ENCODE assay signal across 23 mouse cellular contexts in the genomic region with DNA sequence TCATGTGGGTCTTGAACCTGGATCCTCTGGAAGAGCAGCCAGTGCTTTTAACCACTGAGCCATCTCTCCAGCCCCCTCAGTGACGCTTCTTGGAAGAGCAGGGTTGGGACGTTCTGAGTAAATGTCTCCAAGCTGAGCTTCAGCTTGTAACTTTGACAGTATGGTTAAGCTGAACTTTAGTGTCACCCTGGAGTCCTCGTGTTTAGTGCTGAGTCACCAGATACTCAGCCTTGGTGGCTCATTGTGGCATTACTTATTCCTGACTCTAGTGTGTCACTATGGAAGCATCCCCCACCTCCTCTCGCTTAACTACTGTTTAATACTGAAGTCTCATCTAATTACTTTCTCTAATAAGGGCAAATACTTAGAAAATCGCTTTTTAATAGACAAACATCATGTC.
A peak's percentile ranks its signal among the peaks of the same experiment; 100 is the strongest.
DNase-seq lines count a peak whose midpoint lies in the region; ATAC-seq and TF ChIP-seq lines count a peak whose summit lies in the region.
"Had no signal": no experiment of that assay in that cellular context is flagged by ENCODE, and none has a peak within 500 bp of the region (broad histone marks: within the 10 kb centered on the region; RNA-seq: fewer than 3 reads in every experiment).

No protein-coding gene starts in this region.

- no peak overlapping the region for H3K4me2 ChIP-seq in forebrain, postnatal 0 days (ENCODE audit: low read depth)
- H3K4me2 ChIP-seq: embryonic facial prominence, embryonic 13.5 days; embryonic facial prominence, embryonic 15.5 days; forebrain, embryonic 12.5 days had no signal

- H3K27me3 ChIP-seq in forebrain, postnatal 0 days (ENCODE audit: insufficient read depth, low read length), result no peaks in the 10 kb centered on the region
- H3K27me3 ChIP-seq: embryonic facial prominence, embryonic 13.5 days; embryonic facial prominence, embryonic 15.5 days had no signal

- no peak for TF ChIP-seq CTCF in forebrain, postnatal 0 days (IDR thresholded peaks at IDR 0.05; ENCODE audit: low read depth)

- H3K9me3 ChIP-seq in forebrain, postnatal 0 days (ENCODE audit: low read length), result no peaks in the 10 kb centered on the region
- H3K9me3 ChIP-seq: embryonic facial prominence, embryonic 13.5 days; embryonic facial prominence, embryonic 15.5 days; forebrain, embryonic 10.5 days; forebrain, embryonic 12.5 days had no signal

- no peak; the same call in 1 of the 2 replicates for ATAC-seq in forebrain, postnatal 0 days
- ATAC-seq: forebrain, embryonic 14.5 days; forebrain, embryonic 16.5 days had no signal

- H3K4me1 ChIP-seq in forebrain, postnatal 0 days (ENCODE audit: insufficient read depth), result peaks cover 5% of the 10 kb centered on the region; the same call in 1 of the 2 replicates
- H3K4me1 ChIP-seq: embryonic facial prominence, embryonic 13.5 days; embryonic facial prominence, embryonic 15.5 days had no signal

- DNase-seq in adrenal gland, adult (ENCODE audit: inconsistent age in 2 of 2, low spot score in 1 of 2), result peak; percentile 48 to 75
- DNase-seq in adrenal gland, adult 18-20 months (ENCODE audit: low spot score in 2 of 2), result no peak
- peak; percentile 13 for DNase-seq in adrenal gland, adult 8-10 months
- no peak for DNase-seq in adrenal gland, postnatal 4 days (ENCODE audit: low spot score in 2 of 2)
- DNase-seq in adrenal gland, postnatal 14 days, result peak; percentile 21
- peak; percentile 67 for DNase-seq in brain, adult 2 months (ENCODE audit: low read depth, low spot score)
- DNase-seq in forebrain, postnatal 0 days, result no peak
- DNase-seq in right cerebral cortex, postnatal 25 days, result no peak
- DNase-seq: cerebellum, adult 11 months; cerebellum, adult 18-20 months; cerebellum, adult 8-10 months; cerebellum, adult 9-11 months; cerebellum, postnatal 14 days; cerebellum, postnatal 36 days; embryo, embryonic 11 days; gastrocnemius, adult 2 months had no signal

- no peak overlapping the region for H3K9ac ChIP-seq in forebrain, postnatal 0 days
- H3K9ac ChIP-seq: embryonic facial prominence, embryonic 13.5 days; embryonic facial prominence, embryonic 15.5 days; forebrain, embryonic 12.5 days had no signal

- H3K27ac ChIP-seq in forebrain, postnatal 0 days (ENCODE audit: low read depth, low read length), result no peak overlapping the region
- H3K27ac ChIP-seq: embryonic facial prominence, embryonic 13.5 days; embryonic facial prominence, embryonic 15.5 days; forebrain, embryonic 12.5 days; gastrocnemius, adult 2 months had no signal

- H3K36me3 ChIP-seq in forebrain, postnatal 0 days (ENCODE audit: insufficient read depth), result no peaks in the 10 kb centered on the region
- H3K36me3 ChIP-seq: embryonic facial prominence, embryonic 13.5 days; embryonic facial prominence, embryonic 15.5 days; forebrain, embryonic 10.5 days; forebrain, embryonic 12.5 days had no signal

- WGBS in forebrain, postnatal 0 days, result 66% methylated on average over 5 of the region's 5 CpGs

- H3K4me3 ChIP-seq in forebrain, postnatal 0 days (ENCODE audit: low read depth, low read length), result no peak overlapping the region
- H3K4me3 ChIP-seq: embryonic facial prominence, embryonic 13.5 days; embryonic facial prominence, embryonic 15.5 days; erythroblast, embryonic 14.5 days; forebrain, embryonic 10.5 days; forebrain, embryonic 12.5 days; gastrocnemius, adult 2 months had no signal

Comparison
In these comparisons a context has a peak if more than half of its experiments do, and no peak if none do; other contexts are left out.
1. DNase-seq: peak in adrenal gland, adult (2 of 2), adrenal gland, adult 8-10 months (single experiment), adrenal gland, postnatal 14 days (single experiment) and brain, adult 2 months (single experiment); none in adrenal gland, adult 18-20 months (0 of 2), adrenal gland, postnatal 4 days (0 of 2), forebrain, postnatal 0 days (single experiment) and right cerebral cortex, postnatal 25 days (single experiment).